Mouse (Mus musculus) limb, embryonic 13.5 days (tissue): ENCODE data around the gene Apobec2. TPM values are rescaled to one million over a fixed set of nuclear protein-coding genes. Genes with fewer than 3 reads are reported as not detected.

Source experiments
- polyA plus RNA-seq: library from polyadenylated mRNA; unstranded; fragments of >200 nt; fragmentation: Nextera tagmentation; extraction: Ambion mirVana; gene quantifications from 2 replicates; pipeline ENCODE4 v1.2.1, GENCODE M21; 2015

The Apobec2 gene
- polyA plus RNA-seq, 1 experiment from 2014 or later: 21.8 TPM

Other genes with a start within 250 kb of the Apobec2 start
- 0.06 TPM in 1 of 2 replicates, not detected in the other for gene Trem1, start 200.2 kb downstream of the Apobec2 start, polyA plus RNA-seq
- gene Trem3, start 185.2 kb downstream of the Apobec2 start, polyA plus RNA-seq: 0.14 TPM in 1 of 2 replicates, not detected in the other
- 0.48 TPM in 1 of 2 replicates, not detected in the other for gene Treml4, start 168.6 kb downstream of the Apobec2 start, polyA plus RNA-seq
- gene Treml2, start 133.4 kb downstream of the Apobec2 start, polyA plus RNA-seq: 0.15 and 0.51 TPM in 2 replicates
- 0.10 and 0.11 TPM in 2 replicates for gene B430306N03Rik, start 116.8 kb downstream of the Apobec2 start, polyA plus RNA-seq
- gene Trem2, start 86.5 kb downstream of the Apobec2 start, polyA plus RNA-seq: 3.5 and 3.6 TPM in 2 replicates
- gene Treml1, start 73.0 kb downstream of the Apobec2 start, polyA plus RNA-seq: 1.1 and 1.3 TPM in 2 replicates
- gene Nfya, start 23.0 kb downstream of the Apobec2 start, polyA plus RNA-seq: 16.7 and 17.2 TPM in 2 replicates
- 52.5 and 56.6 TPM in 2 replicates for gene Oard1, start 22.9 kb downstream of the Apobec2 start, polyA plus RNA-seq
- 1.8 and 2.0 TPM in 2 replicates for gene Tspo2, start 18.6 kb upstream of the Apobec2 start, polyA plus RNA-seq
- gene Unc5cl, start 22.0 kb upstream of the Apobec2 start, polyA plus RNA-seq: 0.31 and 0.32 TPM in 2 replicates